Mouse (Mus musculus): Measurements from ENCODE around the gene Il5.

The Il5 gene

GRCm38 (mm10) chr11:53770125-53770791, 49.7 kb downstream of the Il5 start:
- peak; percentile 51 for DNase-seq (ENCODE audit: low read depth, low spot score)

DNA sequence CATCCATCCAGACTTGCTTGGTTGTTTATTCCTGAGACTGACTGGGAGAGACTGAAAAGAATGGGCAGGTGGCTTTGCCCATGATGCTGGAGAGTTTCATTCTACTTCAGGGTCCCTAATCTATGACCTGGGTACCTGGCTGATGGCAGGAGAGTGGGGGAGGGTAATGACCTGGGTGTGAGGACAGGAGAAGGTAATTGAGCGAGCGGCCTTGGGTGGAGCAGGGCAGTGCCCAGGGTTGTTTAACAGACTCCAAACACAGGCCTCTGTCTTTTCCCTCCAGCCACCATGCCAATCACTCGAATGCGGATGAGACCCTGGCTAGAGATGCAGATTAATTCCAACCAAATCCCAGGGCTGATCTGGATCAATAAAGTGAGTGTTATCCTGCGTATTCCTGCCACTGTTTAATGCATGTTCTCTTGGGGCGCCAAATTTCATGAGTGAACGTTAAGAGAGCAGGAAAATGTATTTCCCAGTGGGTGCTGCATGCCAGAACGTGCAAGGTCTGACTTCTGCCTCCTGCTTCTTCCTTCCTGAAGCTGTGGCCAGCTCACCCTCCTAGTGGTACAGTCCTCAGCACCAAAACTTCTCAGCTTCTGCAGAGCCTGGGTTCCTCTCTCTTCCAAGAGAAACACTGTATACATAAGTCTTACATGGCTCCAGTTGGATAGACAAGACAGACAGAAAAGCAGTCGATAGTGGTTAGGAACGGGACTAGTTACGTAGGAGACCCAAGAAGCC, 50.6 kb downstream of the Il5 start:
- DNase-seq (ENCODE audit: low read depth, low spot score), result no peak

GRCm38 (mm10) chr11:53772536-53772935, 51.9 kb downstream of the Il5 start:
- no peak for DNase-seq (ENCODE audit: low read depth, low spot score)

DNA sequence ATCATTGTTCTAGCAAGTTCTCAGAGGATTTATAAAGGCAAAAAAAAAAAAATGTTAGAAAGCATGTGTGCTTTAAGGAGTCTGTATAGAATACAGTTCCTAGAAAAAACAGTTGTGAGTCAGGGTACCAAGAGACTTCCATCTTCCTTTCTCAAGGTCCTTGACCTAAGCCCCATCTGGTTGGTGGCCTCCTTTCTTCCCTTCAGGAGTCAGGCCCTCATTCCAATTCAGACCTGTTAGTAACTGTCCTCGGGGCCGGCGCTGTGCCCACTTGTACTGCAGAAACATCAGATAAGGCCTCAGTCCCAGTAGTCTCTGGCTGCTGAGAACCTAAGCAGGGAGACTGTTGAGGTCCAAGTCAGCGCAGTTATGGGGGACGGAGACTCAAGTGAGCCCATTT, 52.5 kb downstream of the Il5 start, which contains the start of gene Gm17334:
Gene Gm17334 (minus strand): TSS at position 101 of the 400 bp plus-strand sequence.
- DNase-seq (ENCODE audit: low read depth, low spot score), result no peak

GRCm38 (mm10) chr11:53773641-53774360, 53.2 kb downstream of the Il5 start:
- DNase-seq (ENCODE audit: low read depth, low spot score), result no peak
